Mouse (Mus musculus) gonadal fat pad, adult 2 months (tissue): Measurements from ENCODE around the gene Ttf2. TPM values are rescaled to one million over a fixed set of nuclear protein-coding genes. Genes with fewer than 3 reads are reported as not detected.

ENCODE experiments used
- DNase-seq: peaks from one replicate; pipeline ENCODE4 v3.0.0-alpha.2; 2012; ENCODE audit warnings: low read depth
- polyA plus RNA-seq: library from polyadenylated mRNA; depleted of rRNA; stranded (reverse); fragments of >200 nt; gene quantifications from 2 replicates; pipeline ENCODE4 v1.2.3, GENCODE M21; 2012; rRNA removed

The Ttf2 gene
- polyA plus RNA-seq: 3.6 and 3.8 TPM in 2 replicates

GRCm38 (mm10) chr3:100969176-100969917 lies at the start of gene Ttf2:
Ttf2 (minus strand) TSS chr3:100969663.
- peak; percentile 46 for DNase-seq

DNA sequence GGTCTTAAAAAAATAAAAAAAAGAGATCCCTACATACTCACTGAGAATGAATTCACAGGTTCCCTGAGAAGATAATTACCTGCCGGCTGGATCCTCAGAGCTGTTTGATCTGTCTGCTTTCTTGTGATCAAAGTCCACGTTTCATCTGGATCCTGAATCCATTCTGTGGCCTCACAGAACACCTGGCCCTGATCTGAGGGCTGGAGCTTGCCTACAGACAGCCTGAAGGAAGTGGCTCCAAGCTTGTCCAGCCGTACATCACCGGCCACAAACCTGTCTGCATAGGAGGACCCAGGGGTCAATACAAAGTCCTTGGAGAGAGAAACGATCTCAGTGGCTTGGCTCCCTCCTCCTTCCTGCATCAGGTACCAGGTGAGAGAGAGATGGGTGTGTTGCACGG lies 49.0 kb upstream of the Ttf2 start:
- DNase-seq: no peak

DNA sequence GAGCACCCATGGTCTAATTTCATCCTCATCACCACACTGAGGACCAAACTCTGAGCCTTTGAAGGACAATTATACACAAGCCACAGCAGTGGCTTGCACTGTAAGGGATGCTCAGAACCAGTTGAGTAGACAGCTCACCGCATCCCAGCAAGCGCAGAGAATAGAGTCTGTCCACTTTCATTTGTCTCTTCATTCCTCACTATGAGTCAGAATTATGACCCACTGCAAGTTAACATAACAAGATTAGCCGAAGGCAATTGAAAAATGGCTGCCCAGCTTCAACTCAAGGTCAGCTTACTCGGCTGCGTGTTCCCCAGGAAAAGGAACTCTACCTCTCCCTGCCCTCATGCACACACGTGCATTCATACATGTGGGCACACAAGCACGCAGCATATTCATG lies 46.6 kb upstream of the Ttf2 start:
- no peak for DNase-seq

GRCm38 (mm10) chr3:101015254-101015653 lies 45.8 kb upstream of the Ttf2 start:
- no peak for DNase-seq

- DNase-seq: no peak
Measured at GRCm38 (mm10) chr3:101013536-101013935, 44.1 kb upstream of the Ttf2 start.

- no peak for DNase-seq
Measured at GRCm38 (mm10) chr3:101013005-101013404, 43.5 kb upstream of the Ttf2 start.

- no peak for DNase-seq
Measured at GRCm38 (mm10) chr3:101012597-101012996, 43.1 kb upstream of the Ttf2 start.

- DNase-seq: no peak
Measured at GRCm38 (mm10) chr3:101012131-101012571, 42.7 kb upstream of the Ttf2 start.

DNA sequence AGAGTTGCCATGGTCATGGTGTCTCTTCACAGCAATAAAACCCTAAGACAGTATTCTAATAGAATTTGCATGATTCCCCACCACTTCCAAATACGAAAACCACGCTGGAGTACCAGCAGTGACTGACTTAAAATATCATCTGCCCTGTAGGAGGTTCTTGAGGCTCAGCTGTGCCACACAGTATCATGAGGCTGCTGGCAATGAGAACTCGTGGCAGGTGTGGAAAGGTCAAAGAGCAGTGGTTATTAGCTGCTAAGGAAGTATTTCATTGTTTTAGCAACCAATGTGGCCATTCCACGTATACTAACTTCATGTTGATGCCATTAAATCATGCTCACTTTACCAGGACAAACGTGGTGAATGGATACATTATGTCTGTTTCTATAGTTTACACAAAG lies 41.7 kb upstream of the Ttf2 start:
- no peak for DNase-seq

DNA sequence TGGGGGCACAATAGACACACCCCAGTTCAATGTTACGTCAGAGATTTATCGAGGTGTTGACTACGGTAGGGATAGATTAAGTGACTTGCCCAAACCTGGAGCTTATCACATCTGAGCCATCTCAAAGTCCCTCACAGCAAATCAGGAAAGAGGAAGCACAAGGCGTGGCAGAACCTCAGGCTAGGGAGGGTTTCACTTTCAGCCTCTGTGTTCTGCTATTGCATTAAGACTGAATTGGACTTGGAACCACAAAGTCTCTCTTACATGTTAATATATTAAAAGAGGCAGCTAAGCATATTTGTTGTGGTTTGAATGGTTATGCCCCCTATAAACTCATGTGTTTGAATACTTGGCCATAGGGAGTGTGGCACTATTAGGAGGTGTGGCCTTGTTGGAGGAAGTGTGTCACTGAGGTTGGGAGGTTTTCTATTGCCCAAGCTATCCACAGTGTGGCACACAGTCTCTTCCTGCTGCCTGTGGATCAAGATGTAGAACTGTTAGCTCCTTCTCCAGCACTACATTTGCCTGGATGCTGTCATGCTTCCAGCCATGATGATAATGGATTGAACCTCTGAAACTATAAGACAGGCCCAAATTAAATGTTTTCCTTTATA lies 41.2 kb upstream of the Ttf2 start:
- DNase-seq: no peak

GRCm38 (mm10) chr3:101007112-101007782 lies 37.8 kb upstream of the Ttf2 start:
- no peak for DNase-seq

DNA sequence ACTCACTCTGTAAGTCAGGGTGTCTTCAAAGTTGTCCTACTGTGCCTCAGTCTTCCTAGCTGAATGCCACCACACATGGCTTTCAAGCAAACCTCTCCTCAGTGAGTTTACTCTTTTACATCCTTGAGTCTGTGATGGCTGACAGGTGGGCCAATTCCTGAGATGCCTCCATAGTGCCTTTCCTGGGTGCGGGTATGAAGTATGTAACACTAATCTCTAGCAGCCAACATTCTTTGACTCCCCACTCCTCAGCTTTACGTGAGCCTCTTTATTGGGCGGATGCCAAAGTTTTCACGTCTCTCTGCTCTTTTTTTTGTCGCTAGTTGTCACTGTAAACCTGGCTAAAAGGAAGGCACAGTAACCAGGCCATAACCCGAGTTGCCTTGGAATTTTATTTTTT lies 35.9 kb upstream of the Ttf2 start:
- no peak for DNase-seq

GRCm38 (mm10) chr3:101003575-101004356 lies 34.3 kb upstream of the Ttf2 start:
- no peak for DNase-seq

- no peak for DNase-seq
Measured at GRCm38 (mm10) chr3:100999732-101000131, 30.3 kb upstream of the Ttf2 start.

DNA sequence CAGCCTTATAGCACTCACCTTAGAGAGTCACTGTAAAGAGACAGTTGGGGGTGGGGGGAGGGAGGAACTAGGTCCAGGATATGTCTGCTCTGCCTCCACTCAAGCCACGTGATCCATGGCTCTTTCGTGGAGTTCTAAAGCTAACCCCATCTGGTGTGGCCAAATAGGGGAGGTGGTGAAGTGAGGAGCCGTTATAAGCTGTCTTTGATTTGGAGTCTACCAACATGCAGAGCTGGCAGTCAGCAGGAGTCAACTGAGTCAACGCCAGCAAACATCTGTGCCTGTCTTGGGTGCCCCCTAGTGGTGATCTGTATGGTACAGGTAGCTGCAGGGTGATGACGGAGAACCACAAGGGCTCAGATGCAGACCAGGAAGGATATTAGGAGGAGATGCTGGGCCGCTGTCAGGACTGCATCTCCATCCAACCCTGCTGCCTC lies 29.5 kb upstream of the Ttf2 start:
- DNase-seq: no peak

DNA sequence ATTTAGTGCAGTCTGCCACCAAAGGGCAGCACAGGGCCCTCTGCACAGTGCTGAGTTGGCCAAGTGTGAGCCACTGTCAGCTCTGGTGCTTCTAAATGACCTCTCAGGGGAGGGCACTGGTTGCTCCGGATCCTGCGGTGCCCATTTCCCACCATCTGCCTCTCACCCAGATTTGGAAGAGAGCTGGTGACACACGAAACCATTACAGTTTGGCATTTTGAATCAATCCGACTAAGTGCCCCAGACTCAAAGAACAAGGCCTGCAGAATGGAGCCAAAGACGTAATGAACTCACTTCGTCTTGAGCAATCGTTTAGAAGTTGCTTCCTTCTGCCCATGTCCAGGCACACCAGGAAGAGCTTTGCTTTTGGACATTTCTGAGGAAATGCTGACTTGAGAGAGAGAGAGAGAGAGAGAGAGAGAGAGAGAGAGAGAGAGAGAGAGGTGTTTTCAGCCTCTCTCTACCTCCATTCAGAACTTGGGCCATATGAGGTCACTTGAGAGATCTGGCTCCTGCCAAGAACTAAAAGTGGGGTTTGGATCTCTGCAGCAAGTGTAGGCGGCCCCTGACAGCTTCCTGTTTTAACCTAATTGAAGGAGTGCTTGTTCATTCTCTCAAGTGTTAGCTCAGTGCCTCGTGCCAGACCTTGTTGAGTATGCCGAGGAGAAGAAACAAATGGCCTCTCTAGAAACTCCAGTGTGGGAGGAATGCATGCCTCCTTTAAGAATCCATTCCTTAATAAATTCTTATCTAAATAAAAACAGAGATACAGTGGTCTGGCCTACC lies 28.5 kb upstream of the Ttf2 start:
- DNase-seq: no peak

GRCm38 (mm10) chr3:100994252-100994651 lies 24.8 kb upstream of the Ttf2 start:
- no peak for DNase-seq

DNA sequence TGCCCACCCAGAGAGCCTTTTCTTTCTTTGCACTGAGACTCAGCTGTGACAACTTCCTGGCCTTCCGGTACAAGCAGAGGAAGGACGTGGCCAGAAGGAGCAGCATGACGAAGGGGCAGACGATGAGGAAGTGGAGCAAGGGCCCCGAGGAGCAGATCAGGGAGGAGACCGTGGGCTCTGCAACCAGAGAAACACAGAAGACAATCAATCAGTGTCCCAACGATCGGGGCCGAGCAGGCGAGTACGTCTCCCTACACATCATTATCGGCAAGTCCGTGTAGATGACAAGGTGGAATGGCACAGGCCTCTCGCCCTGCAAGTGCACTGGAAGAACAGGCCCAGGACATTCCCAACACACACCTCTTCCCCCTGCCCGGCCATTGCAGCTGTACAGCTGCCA lies 24.3 kb upstream of the Ttf2 start:
- DNase-seq: no peak

- no peak for DNase-seq
Measured at GRCm38 (mm10) chr3:100993158-100993557, 23.7 kb upstream of the Ttf2 start.

DNA sequence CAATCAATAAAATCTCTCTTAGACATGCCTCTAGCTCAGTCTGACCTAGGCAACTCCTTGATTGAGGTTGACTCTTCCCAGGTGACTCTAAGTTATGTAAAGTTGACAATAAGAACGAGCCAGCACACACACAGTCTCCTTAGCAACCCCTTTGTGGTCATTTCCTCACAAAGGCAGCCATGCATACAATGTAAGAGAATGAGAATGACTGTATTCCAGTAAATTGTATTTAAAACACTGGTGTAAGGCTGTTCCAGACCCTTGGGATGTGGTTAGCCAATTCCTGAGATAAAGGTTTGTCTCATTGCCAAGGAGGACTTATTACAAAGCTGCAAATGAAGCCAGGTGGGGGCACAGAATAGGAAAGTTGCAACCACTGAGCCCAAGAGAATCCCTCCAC lies 20.8 kb upstream of the Ttf2 start:
- no peak for DNase-seq

DNA sequence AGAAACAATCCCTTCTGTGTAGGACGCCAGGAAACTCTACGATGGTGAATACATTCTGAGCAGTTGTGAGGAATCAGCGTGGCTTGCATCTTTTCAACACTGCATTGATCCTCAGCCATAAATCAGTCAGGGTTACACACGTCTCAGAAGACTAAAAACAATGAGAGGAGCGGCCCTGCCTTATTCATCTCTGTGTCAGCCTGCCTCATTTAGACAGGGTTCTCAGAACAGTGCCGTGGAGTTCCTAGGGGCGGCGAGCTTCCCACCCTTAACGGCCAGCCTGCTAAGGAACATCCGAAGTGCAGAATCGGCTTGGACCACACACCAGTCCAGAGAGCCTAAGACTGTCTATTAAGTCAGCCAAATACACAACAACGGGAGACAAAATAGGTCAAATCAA lies 20.0 kb upstream of the Ttf2 start:
- DNase-seq: no peak
